Mouse (Mus musculus) spleen, adult 2 months (tissue): ENCODE measurements around the gene 1500009C09Rik.
A peak's percentile ranks its signal among the peaks of the same experiment; 100 is the strongest.

ENCODE experiments used
- CTCF ChIP-seq: fragments of 200-500 bp; IDR thresholded peaks from 2 replicates; pipeline ENCODE4 v1.5.1; 2011; ENCODE audit warnings: mild to moderate bottlenecking, inconsistent platforms; ENCODE audit not compliant: insufficient read depth, insufficient read length, insufficient replicate concordance; ENCODE audit errors: extremely low read depth
- POLR2A ChIP-seq: fragments of 200-500 bp; IDR thresholded peaks from 2 replicates; pipeline ENCODE4 v1.6.1; 2011; ENCODE audit warnings: low read depth, low read length, inconsistent platforms

DNA sequence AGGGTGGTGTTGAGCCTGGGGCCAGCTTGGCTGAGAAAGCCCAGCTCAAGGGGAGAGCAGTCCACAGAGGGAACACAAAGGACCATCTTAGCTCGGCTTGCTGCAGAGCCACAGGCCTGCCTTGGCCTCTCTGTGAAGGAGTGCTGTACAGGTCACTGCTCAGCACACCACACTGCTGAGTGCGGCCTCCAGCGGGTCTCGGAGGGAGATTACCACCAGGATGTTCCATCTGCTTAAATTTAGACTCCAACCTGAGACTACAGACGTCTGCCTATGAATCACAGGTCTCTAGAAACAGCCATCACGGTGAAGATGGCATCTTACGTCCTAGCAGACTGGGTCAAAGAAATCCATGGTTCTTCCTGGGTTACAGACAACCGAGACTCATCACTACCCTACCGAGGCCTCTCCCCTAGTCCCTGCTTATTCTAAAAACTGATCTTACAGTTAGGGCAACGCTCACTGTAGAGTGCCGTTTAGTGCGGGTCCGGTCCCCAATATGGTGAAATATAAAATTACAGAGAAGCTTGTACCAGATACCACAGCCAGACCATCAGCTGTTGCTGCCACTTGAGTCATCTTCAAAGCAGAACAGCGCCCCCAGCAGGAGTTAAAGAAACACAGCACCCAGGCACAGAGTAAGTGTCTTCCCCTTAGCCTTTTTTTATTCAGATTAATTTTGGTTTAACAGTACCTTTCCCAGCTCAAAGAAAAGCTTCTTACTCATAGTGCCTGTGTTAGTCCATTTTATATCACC, 30.9 kb upstream of the 1500009C09Rik start:
- TF ChIP-seq POLR2A: no peak
- peak; percentile 21; the same call in 1 of the 2 replicates for TF ChIP-seq CTCF
